Mouse (Mus musculus) midbrain, embryonic 16.5 days (tissue): ENCODE data around the gene Rsf1. TPM values are rescaled to one million over a fixed set of nuclear protein-coding genes. Genes with fewer than 3 reads are reported as not detected.
A peak's percentile ranks its signal among the peaks of the same experiment; 100 is the strongest.

Experiments used
- ATAC-seq: fragments of 200-750 bp; cut with Nextera tagmentation; 2 replicates; pipeline ENCODE4 v1.8.0; 2017; ENCODE audit warnings: moderate TSS enrichment
- H3K27ac ChIP-seq: fragments of 300-500 bp; sonication (generic); 2 replicates; pipeline ENCODE4 v1.5.1; 2014; ENCODE audit warnings: mild to moderate bottlenecking, low read length, mixed read lengths
- H3K27me3 ChIP-seq: fragments of 300-500 bp; sonication (generic); 2 replicates; pipeline ENCODE4 v1.6.1; 2014; ENCODE audit warnings: low read depth, low read length, mixed read lengths; ENCODE audit not compliant: control insufficient read depth, insufficient read depth
- H3K36me3 ChIP-seq: fragments of 300-500 bp; sonication (generic); 2 replicates; pipeline ENCODE4 v1.6.1; 2014; ENCODE audit warnings: mild to moderate bottlenecking, low read length, moderate library complexity, mixed read lengths; ENCODE audit not compliant: control insufficient read depth, insufficient read depth
- H3K4me1 ChIP-seq: fragments of 300-500 bp; sonication (generic); 2 replicates; pipeline ENCODE4 v1.6.1; 2014; ENCODE audit warnings: mild to moderate bottlenecking, low read length, mixed read lengths; ENCODE audit not compliant: control insufficient read depth, insufficient read depth
- H3K4me2 ChIP-seq: fragments of 300-500 bp; sonication (generic); 2 replicates; pipeline ENCODE4 v1.6.1; 2014; ENCODE audit warnings: mild to moderate bottlenecking, low read length, mixed read lengths
- H3K4me3 ChIP-seq: fragments of 300-500 bp; sonication (generic); 2 replicates; pipeline ENCODE4 v1.5.1; 2014; ENCODE audit warnings: low read depth, mild to moderate bottlenecking, low read length, moderate library complexity, mixed read lengths
- H3K9ac ChIP-seq: fragments of 300-500 bp; sonication (generic); 2 replicates; pipeline ENCODE4 v1.6.1; 2014; ENCODE audit warnings: low read depth, low read length, mixed read lengths
- H3K9me3 ChIP-seq: fragments of 300-500 bp; sonication (generic); replicated peaks from 2 replicates; pipeline ENCODE4 v1.6.1; 2014; ENCODE audit warnings: mild to moderate bottlenecking, low read length, mixed read lengths; ENCODE audit not compliant: control insufficient read depth, poor library complexity, severe bottlenecking
- WGBS: fragments of 180-500 bp; shearing (Covaris S2); extraction: QIAGEN DNeasy Blood & Tissue Kit; methylation state at CpG from one replicate; pipeline ENCODE4 v1.1.7; 2014; 5-methylcytosine and 5-hydroxymethylcytosine counted together
- polyA plus RNA-seq: library from polyadenylated mRNA; unstranded; fragments of >200 nt; fragmentation: Nextera tagmentation; extraction: Ambion mirVana; gene quantifications from 2 replicates; pipeline ENCODE4 v1.2.1, GENCODE M21; 2015

Rsf1 gene
- polyA plus RNA-seq, 1 experiment from 2014 or later, result 26.9 TPM

GRCm38 (mm10) chr7:97737638-97738456 is 158.2 kb downstream of the Rsf1 start, which contains the start of gene Aqp11:
Aqp11 (minus strand) TSS chr7:97738289.
- 1% methylated on average over 55 of the region's 64 CpGs for WGBS
- peak; percentile 95 for ATAC-seq
- H3K9ac ChIP-seq, result peak within 1 kb of the TSS; percentile 82

GRCm38 (mm10) chr7:97740948-97741347 is 161.3 kb downstream of the Rsf1 start:
- Histone ChIP-seq H3K9ac (no peak overlapping the region), H3K4me1 (peaks cover 10% of the 10 kb centered on the region), H3K4me3 (no peak overlapping the region), H3K9me3 (no peaks in the 10 kb centered on the region), H3K4me2 (no peak overlapping the region), H3K27ac (no peak overlapping the region), H3K36me3 (no peaks in the 10 kb centered on the region), H3K27me3 (no peaks in the 10 kb centered on the region; the same call in 1 of the 2 replicates)
- no peak for ATAC-seq
- WGBS, result 40% methylated on average over 10 of the region's 10 CpGs

More at GRCm38 (mm10) chr7:97737638-97738456, 158.2 kb downstream of the Rsf1 start, which contains the start of gene Aqp11:
- Histone ChIP-seq H3K9me3 (no peaks in the 10 kb centered on the region), H3K4me1 (peaks cover 14% of the 10 kb centered on the region), H3K27ac (peak within 1 kb of the TSS; percentile 15; the same call in 1 of the 2 replicates), H3K27me3 (no peaks in the 10 kb centered on the region; the same call in 1 of the 2 replicates), H3K36me3 (no peaks in the 10 kb centered on the region), H3K4me2 (peak within 1 kb of the TSS; percentile 93), H3K4me3 (peak within 1 kb of the TSS; percentile 80)

- no peaks in the 10 kb centered on the region for H3K9me3 ChIP-seq
- no peaks in the 10 kb centered on the region for H3K36me3 ChIP-seq
- no peak overlapping the region for H3K27ac ChIP-seq
- H3K4me1 ChIP-seq, result peaks cover 6% of the 10 kb centered on the region
- no peak for ATAC-seq
- no peaks in the 10 kb centered on the region for H3K27me3 ChIP-seq
- no peak overlapping the region for H3K4me3 ChIP-seq
- no peak overlapping the region for H3K4me2 ChIP-seq
- WGBS, result 9% methylated on average over 1 of the region's 1 CpGs
- H3K9ac ChIP-seq, result no peak overlapping the region
Observed at GRCm38 (mm10) chr7:97741756-97742291, 162.1 kb downstream of the Rsf1 start.

Other genes with a start within 250 kb of the Rsf1 start
- gene Usp35, start 247.9 kb upstream of the Rsf1 start, polyA plus RNA-seq, result 3.1 and 3.2 TPM in 2 replicates
- gene Kctd21, start 247.6 kb upstream of the Rsf1 start, polyA plus RNA-seq, result 6.7 and 7.6 TPM in 2 replicates
- 12.3 and 12.7 TPM in 2 replicates for gene Alg8, start 208.3 kb upstream of the Rsf1 start, polyA plus RNA-seq
- gene Ndufc2, start 179.9 kb upstream of the Rsf1 start, polyA plus RNA-seq, result 426 and 456 TPM in 2 replicates
- gene Thrsp, start 162.2 kb upstream of the Rsf1 start, polyA plus RNA-seq, result 1.7 and 2.3 TPM in 2 replicates
- 1.2 and 1.6 TPM in 2 replicates for gene Kctd14, start 128.6 kb upstream of the Rsf1 start, polyA plus RNA-seq
- 35.5 and 36.5 TPM in 2 replicates for gene Ints4, start 98.9 kb upstream of the Rsf1 start, polyA plus RNA-seq
- 52.6 and 53.8 TPM in 2 replicates for gene Aamdc, start 392 bp upstream of the Rsf1 start, polyA plus RNA-seq
- gene Clns1a, start 116.7 kb downstream of the Rsf1 start, polyA plus RNA-seq, result 167 and 169 TPM in 2 replicates
- gene Aqp11, start 158.4 kb downstream of the Rsf1 start, polyA plus RNA-seq, result 15.2 and 18.5 TPM in 2 replicates
- 148 and 150 TPM in 2 replicates for gene Pak1, start 208.7 kb downstream of the Rsf1 start, polyA plus RNA-seq